Mouse (Mus musculus) C2C12 (cell line): ENCODE measurements around the gene Mef2d.

ENCODE experiments used
- CTCF ChIP-seq: IDR thresholded peaks from one replicate; pipeline ENCODE4 v1.5.1; 2011; ENCODE audit not compliant: control insufficient read depth, insufficient read depth, insufficient read length
- MAX ChIP-seq: IDR thresholded peaks from one replicate; pipeline ENCODE4 v1.6.1; 2011; ENCODE audit warnings: mild to moderate bottlenecking, control low read depth
- MYOG ChIP-seq: IDR thresholded peaks from one replicate; pipeline ENCODE4 v1.6.1; 2011; ENCODE audit not compliant: control insufficient read depth, insufficient read length; ENCODE audit errors: extremely low read depth
- USF1 ChIP-seq: IDR thresholded peaks from one replicate; pipeline ENCODE4 v1.6.1; 2011; ENCODE audit warnings: low read depth, mild to moderate bottlenecking, control low read depth, moderate library complexity

GRCm38 (mm10) chr3:88097666-88098065, 44.5 kb upstream of the Mef2d start:
- no peak for TF ChIP-seq CTCF
- no peak for TF ChIP-seq USF1
- no peak for TF ChIP-seq MYOG
- TF ChIP-seq MAX: no peak
